Mouse (Mus musculus) embryo, embryonic 11.5 days (tissue): ENCODE measurements at regions not wholly inside any gene's neighbourhood (a gene's known extent, or its start where the extent isn't known, plus 50 kb on each side); places are given as distances from the start of the nearest gene placed in this dataset.

Source experiments
- DNase-seq: peaks from one replicate; pipeline ENCODE4 v3.0.0-alpha.2; 2012; ENCODE audit warnings: low read depth, low spot score

- DNase-seq, result no peak
Measured at GRCm38 (mm10) chr14:25173281-25173680, 285.7 kb upstream of the Zmiz1 start.

GRCm38 (mm10) chr14:25173873-25174272 is 285.1 kb upstream of the Zmiz1 start:
- DNase-seq, result no peak

GRCm38 (mm10) chr14:25174402-25174801 is 284.6 kb upstream of the Zmiz1 start:
- no peak for DNase-seq

- DNase-seq, result no peak
Measured at GRCm38 (mm10) chr14:25176206-25176605, 282.8 kb upstream of the Zmiz1 start.

GRCm38 (mm10) chr14:25180126-25180525 is 278.9 kb upstream of the Zmiz1 start:
- DNase-seq, result no peak

GRCm38 (mm10) chr14:25181406-25181805 is 277.6 kb upstream of the Zmiz1 start:
- DNase-seq, result no peak

- no peak for DNase-seq
Measured at GRCm38 (mm10) chr14:25184042-25184441, 274.9 kb upstream of the Zmiz1 start.

GRCm38 (mm10) chr14:25184875-25185274 is 274.1 kb upstream of the Zmiz1 start:
- no peak for DNase-seq

GRCm38 (mm10) chr14:25185556-25185958 is 273.4 kb upstream of the Zmiz1 start:
- no peak for DNase-seq

GRCm38 (mm10) chr14:25185959-25186771 is 272.8 kb upstream of the Zmiz1 start:
- DNase-seq, result no peak

GRCm38 (mm10) chr14:25187715-25188114 is 271.3 kb upstream of the Zmiz1 start:
- DNase-seq, result no peak

GRCm38 (mm10) chr14:25189256-25189655 is 269.7 kb upstream of the Zmiz1 start:
- DNase-seq, result no peak

- no peak for DNase-seq
Measured at GRCm38 (mm10) chr14:25190680-25191270, 268.2 kb upstream of the Zmiz1 start.

- no peak for DNase-seq
Measured at GRCm38 (mm10) chr14:25196820-25197219, 262.2 kb upstream of the Zmiz1 start.

- DNase-seq, result no peak
Measured at GRCm38 (mm10) chr14:25199900-25200299, 259.1 kb upstream of the Zmiz1 start.

GRCm38 (mm10) chr14:25200656-25201179 is 258.3 kb upstream of the Zmiz1 start:
- no peak for DNase-seq

GRCm38 (mm10) chr14:25202312-25202711 is 256.7 kb upstream of the Zmiz1 start:
- DNase-seq, result no peak

GRCm38 (mm10) chr14:25204091-25204490 is 254.9 kb upstream of the Zmiz1 start:
- DNase-seq, result no peak

GRCm38 (mm10) chr14:25206855-25207254 is 252.1 kb upstream of the Zmiz1 start:
- no peak for DNase-seq

- DNase-seq, result no peak
Measured at GRCm38 (mm10) chr14:25207422-25207821, 251.6 kb upstream of the Zmiz1 start.

- no peak for DNase-seq
Measured at GRCm38 (mm10) chr14:25208221-25209056, 250.5 kb upstream of the Zmiz1 start.

- no peak for DNase-seq
Measured at GRCm38 (mm10) chr14:25213056-25213455, 245.9 kb upstream of the Zmiz1 start.
